Mouse (Mus musculus) heart, postnatal 0 days (tissue): ENCODE data around the gene Ptch2.

Experiments
- CTCF ChIP-seq: IDR thresholded peaks from 2 replicates; pipeline ENCODE4 v1.5.1; 2016; ENCODE audit warnings: antibody characterized with exemption, control low read depth, low read depth
- EP300 ChIP-seq: IDR thresholded peaks from 2 replicates; pipeline ENCODE4 v1.6.1; 2016; ENCODE audit warnings: antibody characterized with exemption, low read depth

DNA sequence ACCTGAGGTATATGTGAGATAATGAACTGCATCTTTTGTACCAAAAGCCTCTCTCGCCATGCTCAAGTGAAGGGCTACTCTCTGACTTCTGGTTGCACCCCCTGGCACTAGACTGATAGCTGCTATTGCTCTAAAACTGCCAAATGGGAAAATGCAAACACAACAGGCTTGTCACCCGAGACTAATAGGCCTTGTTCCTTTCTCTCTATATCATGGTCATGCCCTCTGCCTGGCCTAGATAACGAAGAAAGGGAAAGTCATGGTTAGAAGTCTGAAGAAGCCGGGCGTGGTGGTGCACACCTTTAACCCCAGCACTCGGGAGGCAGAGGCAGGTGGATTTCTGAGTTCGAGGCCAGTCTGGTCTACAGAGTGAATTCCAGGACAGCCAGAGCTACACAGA lies 5.3 kb upstream of the Ptch2 start:
- TF ChIP-seq CTCF (no peak), EP300 (no peak)
